Mouse (Mus musculus) liver, embryonic 16.5 days (tissue): ENCODE data around the gene Vta1. TPM values are rescaled to one million over a fixed set of nuclear protein-coding genes. Genes with fewer than 3 reads are reported as not detected.

Experiments used
- ATAC-seq: fragments of 200-750 bp; cut with Nextera tagmentation; 2 replicates; pipeline ENCODE4 v1.8.0; 2017; ENCODE audit warnings: low read depth, mild to moderate bottlenecking, moderate number of reproducible peaks, moderate library complexity
- H3K27ac ChIP-seq: fragments of 300-500 bp; sonication (generic); 2 replicates; pipeline ENCODE4 v1.5.1; 2014; ENCODE audit warnings: mild to moderate bottlenecking, low read length
- H3K27me3 ChIP-seq: fragments of 300-500 bp; sonication (generic); 2 replicates; pipeline ENCODE4 v1.6.1; 2014; ENCODE audit warnings: low read depth, low read length, mixed read lengths; ENCODE audit not compliant: control insufficient read depth, insufficient read depth
- H3K36me3 ChIP-seq: fragments of 300-500 bp; sonication (generic); 2 replicates; pipeline ENCODE4 v1.6.1; 2014; ENCODE audit warnings: mild to moderate bottlenecking; ENCODE audit not compliant: control insufficient read depth, insufficient read depth
- H3K4me1 ChIP-seq: fragments of 300-500 bp; sonication (generic); 2 replicates; pipeline ENCODE4 v1.6.1; 2014; ENCODE audit warnings: low read depth, low read length, mixed read lengths; ENCODE audit not compliant: control insufficient read depth
- H3K4me2 ChIP-seq: fragments of 300-500 bp; sonication (generic); 2 replicates; pipeline ENCODE4 v1.6.1; 2014; ENCODE audit warnings: low read depth, low read length, mixed read lengths
- H3K4me3 ChIP-seq: fragments of 300-500 bp; sonication (generic); 2 replicates; pipeline ENCODE4 v1.5.1; 2014; ENCODE audit warnings: low read depth, mild to moderate bottlenecking, low read length
- H3K9ac ChIP-seq: fragments of 300-500 bp; sonication (generic); 2 replicates; pipeline ENCODE4 v1.6.1; 2014; ENCODE audit warnings: low read depth, low read length
- H3K9me3 ChIP-seq: fragments of 300-500 bp; sonication (generic); replicated peaks from 2 replicates; pipeline ENCODE4 v1.6.1; 2016; ENCODE audit warnings: low read length; ENCODE audit not compliant: control insufficient read depth
- WGBS: fragments of 180-500 bp; shearing (Covaris S2); extraction: QIAGEN DNeasy Blood & Tissue Kit; methylation state at CpG from one replicate; pipeline ENCODE4 v1.1.7; 2014; ENCODE audit not compliant: insufficient replicate concordance; 5-methylcytosine and 5-hydroxymethylcytosine counted together
- polyA plus RNA-seq: library from polyadenylated mRNA; unstranded; fragments of >200 nt; fragmentation: Nextera tagmentation; extraction: Ambion mirVana; gene quantifications from 2 replicates; pipeline ENCODE4 v1.2.1, GENCODE M21; 2015

Vta1 gene
- 33.6 and 38.1 TPM in 2 replicates for polyA plus RNA-seq

DNA sequence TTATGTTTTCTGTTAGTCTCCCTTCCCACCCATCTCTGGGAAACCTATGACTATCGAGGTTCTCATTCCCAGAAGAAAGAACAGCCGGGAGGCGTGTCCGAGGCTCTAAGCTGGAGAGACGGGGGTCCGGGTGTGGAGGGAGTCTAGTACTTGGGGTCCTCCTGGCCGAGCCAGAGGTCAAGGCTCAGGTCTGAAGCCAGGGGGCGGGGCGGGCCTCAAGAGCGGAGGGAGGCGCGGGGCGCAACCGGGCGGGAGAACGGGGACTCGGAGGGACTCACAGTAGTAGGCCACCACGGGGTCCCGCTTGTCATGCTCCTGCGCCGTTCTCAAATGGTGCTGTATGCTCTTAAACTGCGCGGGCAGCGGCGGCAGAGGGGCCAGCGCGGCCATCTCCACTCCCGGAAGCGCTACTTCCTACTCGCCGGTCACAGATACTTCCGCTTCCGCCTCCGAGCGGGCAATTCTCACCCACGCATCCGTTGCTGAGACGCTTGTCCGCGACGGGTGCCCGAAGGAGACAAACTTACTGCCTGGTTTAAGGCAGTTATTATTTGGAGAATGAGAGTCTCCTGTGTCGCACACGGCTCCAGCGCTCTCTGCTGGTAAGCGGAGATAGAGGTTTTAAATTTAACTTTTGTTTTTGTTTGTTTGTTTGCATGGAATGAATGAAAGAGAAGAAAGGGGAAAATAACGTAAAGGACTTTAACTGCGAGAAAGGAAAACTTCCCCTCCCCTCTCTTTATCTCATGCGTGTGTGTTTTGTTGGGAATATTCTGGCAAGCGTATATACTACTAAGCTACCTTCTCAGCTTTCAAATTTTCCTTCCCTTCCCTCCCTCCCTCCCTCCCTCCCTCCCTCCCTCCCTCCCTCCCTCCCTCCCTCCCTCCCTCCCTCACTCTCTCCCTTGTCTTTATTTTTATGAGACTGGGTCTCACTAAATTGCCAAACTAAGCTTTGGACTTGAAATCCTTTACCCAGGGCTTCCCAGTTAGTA lies at the start of gene Vta1, which contains the start of gene Nmbr:
TSS of gene Vta1 (minus strand) at position 489 of the 995 bp plus-strand sequence.
TSS of gene Nmbr (plus strand) at position 520 of the 995 bp plus-strand sequence.
- peak; percentile 98 for ATAC-seq
- under 1% methylated on average over 46 of the region's 50 CpGs for WGBS
- no peaks in the 10 kb centered on the region for H3K36me3 ChIP-seq
- peak within 1 kb of the TSS; percentile 45 for H3K27ac ChIP-seq
- H3K4me1 ChIP-seq: peaks cover 9% of the 10 kb centered on the region
- H3K9ac ChIP-seq: peak within 1 kb of the TSS; percentile 76
- no peaks in the 10 kb centered on the region for H3K9me3 ChIP-seq
- peak within 1 kb of the TSS; percentile 61 for H3K4me2 ChIP-seq
- peak within 1 kb of the TSS; percentile 80 for H3K4me3 ChIP-seq
- no peaks in the 10 kb centered on the region for H3K27me3 ChIP-seq

DNA sequence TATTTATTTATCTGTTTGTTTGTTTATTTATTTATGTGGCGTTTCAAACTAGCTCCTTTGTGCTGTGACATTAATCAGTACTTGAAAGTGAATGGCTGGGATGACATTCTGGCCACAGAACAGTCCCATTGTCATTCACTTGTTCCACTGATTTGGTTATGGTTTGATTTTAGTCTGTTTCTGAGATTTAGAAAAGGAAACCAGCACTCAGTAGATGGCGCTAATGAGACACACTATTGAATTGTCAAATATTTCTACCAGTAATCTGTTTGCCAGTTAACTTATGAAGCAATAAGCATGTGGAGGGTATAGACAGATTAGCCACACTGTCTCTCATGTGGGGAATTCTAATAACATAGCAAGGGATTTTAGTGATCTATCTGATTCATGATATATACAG lies 28.9 kb upstream of the Vta1 start:
- ATAC-seq: no peak
- Histone ChIP-seq H3K4me3 (no peak overlapping the region), H3K9me3 (no peaks in the 10 kb centered on the region), H3K9ac (no peak overlapping the region), H3K27ac (no peak overlapping the region), H3K4me2 (no peak overlapping the region), H3K4me1 (no peaks in the 10 kb centered on the region), H3K27me3 (no peaks in the 10 kb centered on the region), H3K36me3 (no peaks in the 10 kb centered on the region)
- whole genome bisulfite sequencing: 7% methylated on average over 2 of the region's 2 CpGs

DNA sequence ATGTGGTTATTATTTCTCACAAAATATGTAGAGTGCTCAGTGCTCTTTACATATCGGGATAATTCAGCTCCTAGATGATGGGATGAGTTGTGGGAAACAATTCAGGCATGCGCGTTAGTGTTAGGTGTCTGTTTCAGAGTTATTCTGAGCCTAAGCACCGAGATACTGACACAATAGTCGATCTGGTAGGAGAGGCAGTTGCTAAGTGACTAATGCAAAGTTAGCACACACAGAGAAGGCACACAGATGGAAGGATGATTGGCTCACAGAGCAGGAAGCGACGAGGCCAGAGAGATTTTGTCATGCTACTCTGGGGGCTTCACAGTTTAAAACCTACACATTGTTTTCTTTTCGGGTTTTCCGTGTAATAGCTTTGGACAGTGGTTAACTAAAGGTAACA lies 20.3 kb upstream of the Vta1 start:
- Histone ChIP-seq H3K36me3 (no peaks in the 10 kb centered on the region), H3K27me3 (no peaks in the 10 kb centered on the region), H3K4me2 (no peak overlapping the region), H3K9ac (no peak overlapping the region), H3K4me1 (no peaks in the 10 kb centered on the region), H3K27ac (no peak overlapping the region), H3K4me3 (no peak overlapping the region), H3K9me3 (no peaks in the 10 kb centered on the region)
- 57% methylated on average over 9 of the region's 9 CpGs for WGBS
- ATAC-seq: no peak

DNA sequence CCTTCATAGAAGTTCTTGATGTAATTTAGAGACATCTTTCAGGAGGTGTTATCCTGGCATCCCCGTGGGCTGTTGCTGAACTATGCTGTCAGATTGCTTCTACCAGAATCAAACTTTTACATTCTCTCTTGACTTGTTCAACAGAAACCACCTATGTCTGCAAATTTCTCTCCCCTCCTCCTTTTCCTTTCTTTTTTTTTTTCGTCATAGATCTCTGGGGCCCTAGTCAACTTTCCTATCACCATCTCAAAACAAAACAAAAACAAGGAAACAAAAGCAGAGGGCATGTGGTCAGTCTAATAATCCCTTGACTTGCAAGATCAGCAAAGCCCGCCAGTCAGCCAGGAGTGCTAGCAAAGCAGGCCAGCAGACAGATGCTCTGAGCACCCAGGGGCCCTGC lies 12.8 kb upstream of the Vta1 start, which contains the start of gene Gje1:
TSS of gene Gje1 (minus strand) at position 101 of the 400 bp plus-strand sequence.
- Histone ChIP-seq H3K36me3 (no peaks in the 10 kb centered on the region), H3K4me3 (no peak within 1 kb of the TSS), H3K9ac (no peak within 1 kb of the TSS), H3K27me3 (no peaks in the 10 kb centered on the region), H3K27ac (no peak within 1 kb of the TSS), H3K9me3 (no peaks in the 10 kb centered on the region), H3K4me2 (no peak within 1 kb of the TSS), H3K4me1 (no peaks in the 10 kb centered on the region)
- ATAC-seq: no peak
- 47% methylated on average over 3 of the region's 3 CpGs for WGBS

DNA sequence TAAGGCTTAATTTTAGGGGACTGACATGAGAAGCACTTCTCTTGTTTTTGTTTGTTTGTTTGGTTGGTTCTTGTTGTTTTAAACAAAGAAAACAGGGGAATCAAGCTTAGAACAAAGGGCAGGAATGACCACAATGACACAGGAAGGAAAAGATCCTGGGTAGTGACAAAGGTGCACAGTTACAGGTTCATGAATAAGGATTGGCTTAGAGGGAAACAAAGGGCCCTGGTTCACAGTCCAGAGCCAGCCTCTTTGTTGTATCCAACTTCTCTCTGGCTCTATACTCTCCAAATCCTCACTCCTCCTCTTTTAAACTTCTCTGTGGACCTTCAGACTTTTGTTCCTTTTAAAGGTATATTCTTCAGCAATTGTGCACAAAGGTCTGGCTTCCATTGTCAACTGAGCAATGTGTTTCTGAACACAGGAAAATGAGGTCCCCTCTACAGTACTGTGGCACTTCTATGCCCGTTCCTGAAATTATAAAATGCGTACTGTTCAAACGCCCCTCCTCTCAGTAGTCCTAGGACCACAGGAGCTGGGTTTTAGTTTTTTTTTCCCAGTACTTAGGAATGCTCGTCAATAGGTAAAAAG lies 1.4 kb downstream of the Vta1 start:
- Histone ChIP-seq H3K36me3 (no peaks in the 10 kb centered on the region), H3K9me3 (no peaks in the 10 kb centered on the region), H3K27me3 (no peaks in the 10 kb centered on the region), H3K4me2 (peak overlapping the region; percentile 61), H3K27ac (no peak overlapping the region), H3K4me1 (peaks cover 9% of the 10 kb centered on the region), H3K4me3 (peak overlapping the region; percentile 80), H3K9ac (no peak overlapping the region)
- no peak for ATAC-seq
- WGBS: 51% methylated on average over 4 of the region's 4 CpGs

DNA sequence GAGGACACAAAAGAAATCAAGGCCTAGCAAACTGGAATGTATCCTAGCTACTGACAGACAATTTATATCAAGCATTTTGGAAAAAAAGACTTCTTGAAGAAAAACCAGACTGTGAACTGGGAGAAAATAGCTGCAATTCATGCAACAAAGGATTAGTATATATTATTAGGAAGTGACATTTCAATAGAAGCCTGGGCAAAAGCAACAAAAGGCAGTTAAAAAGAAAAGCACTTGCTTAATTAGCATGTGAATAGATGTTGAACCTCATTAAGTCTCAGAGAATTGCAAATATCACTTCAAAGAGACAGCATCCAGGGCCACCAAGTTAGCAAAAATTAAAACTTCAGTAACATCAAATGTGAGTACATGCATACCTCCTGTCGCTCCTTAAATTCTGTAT lies 2.1 kb downstream of the Vta1 start:
- Histone ChIP-seq H3K9ac (no peak overlapping the region), H3K4me1 (peaks cover 9% of the 10 kb centered on the region), H3K9me3 (no peaks in the 10 kb centered on the region), H3K36me3 (no peaks in the 10 kb centered on the region), H3K27ac (no peak overlapping the region), H3K4me3 (no peak overlapping the region), H3K27me3 (no peaks in the 10 kb centered on the region), H3K4me2 (no peak overlapping the region)
- WGBS: 80% methylated on average over 1 of the region's 1 CpGs
- no peak for ATAC-seq

DNA sequence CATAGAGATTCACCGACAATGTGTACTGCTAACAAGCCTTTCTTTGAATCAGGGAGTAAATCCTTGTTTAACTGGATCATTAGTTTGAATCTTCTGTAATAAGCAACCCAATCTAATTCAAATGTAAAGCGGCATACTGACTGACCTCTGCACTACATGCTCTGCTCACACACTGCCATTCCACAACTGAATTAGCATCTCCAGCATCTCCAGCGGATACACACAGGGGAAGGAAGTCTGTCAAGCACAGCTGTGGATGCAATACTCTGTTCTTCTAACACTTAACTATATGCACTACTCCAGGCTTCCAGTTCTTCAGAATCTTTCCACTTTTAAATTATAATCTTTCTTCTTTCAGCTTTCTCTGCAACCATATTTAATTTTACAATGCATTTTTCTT lies 15.0 kb downstream of the Vta1 start:
- no peaks in the 10 kb centered on the region for H3K27me3 ChIP-seq
- WGBS: 82% methylated on average over 3 of the region's 3 CpGs
- no peak overlapping the region for H3K27ac ChIP-seq
- no peak overlapping the region for H3K4me2 ChIP-seq
- no peak for ATAC-seq
- H3K36me3 ChIP-seq: peaks cover 6% of the 10 kb centered on the region; the same call in 1 of the 2 replicates
- peaks cover 4% of the 10 kb centered on the region; the same call in 1 of the 2 replicates for H3K4me1 ChIP-seq
- no peak overlapping the region for H3K4me3 ChIP-seq
- no peak overlapping the region for H3K9ac ChIP-seq
- H3K9me3 ChIP-seq: no peaks in the 10 kb centered on the region

DNA sequence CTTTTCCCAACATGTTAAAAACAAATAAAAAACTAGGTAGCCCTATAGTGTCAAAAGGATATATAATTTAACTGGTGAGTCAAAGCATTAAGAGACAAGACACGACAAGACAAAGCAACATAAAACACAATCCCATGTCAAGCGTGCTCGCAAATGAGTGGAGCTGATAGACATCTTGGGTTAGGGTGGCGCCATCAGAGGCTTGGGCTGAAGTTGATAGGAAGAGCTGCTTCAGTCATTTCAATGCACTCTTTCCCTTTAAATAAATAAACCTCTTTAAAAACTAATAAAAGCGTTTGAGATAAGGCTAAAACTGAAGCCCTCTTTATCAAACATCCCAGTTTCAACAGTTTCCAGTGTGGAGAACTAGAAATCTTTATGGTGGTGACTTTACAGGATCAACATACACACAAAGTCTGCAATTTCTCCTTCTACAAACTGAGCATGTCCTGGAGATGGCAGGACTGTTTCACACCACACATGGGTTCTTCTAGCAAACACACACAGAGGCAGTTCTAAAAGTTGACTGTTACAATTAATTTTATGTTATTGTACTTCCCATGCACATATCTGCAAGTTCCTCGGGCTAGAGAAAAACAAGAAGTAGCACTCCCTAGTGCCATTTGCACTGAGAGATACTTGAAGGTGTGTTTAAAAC lies 16.4 kb downstream of the Vta1 start:
- WGBS: 36% methylated on average over 6 of the region's 6 CpGs
- no peak overlapping the region for H3K9ac ChIP-seq
- H3K4me1 ChIP-seq: peaks cover 4% of the 10 kb centered on the region; the same call in 1 of the 2 replicates
- H3K27me3 ChIP-seq: no peaks in the 10 kb centered on the region
- peaks cover 6% of the 10 kb centered on the region; the same call in 1 of the 2 replicates for H3K36me3 ChIP-seq
- H3K9me3 ChIP-seq: no peaks in the 10 kb centered on the region
- H3K4me2 ChIP-seq: no peak overlapping the region
- ATAC-seq: no peak
- H3K4me3 ChIP-seq: no peak overlapping the region
- no peak overlapping the region for H3K27ac ChIP-seq
